Mouse (Mus musculus) stomach, postnatal 0 days (tissue): ENCODE measurements around the gene Serpina3k. TPM values are rescaled to one million over a fixed set of nuclear protein-coding genes. Genes with fewer than 3 reads are reported as not detected.
"Not testable (repeated sequence)": the region's sequence is repeated elsewhere in the genome, so short reads cannot be mapped to it uniquely, and the experiment has no call there.

ENCODE experiments used
- ATAC-seq: fragments of 200-750 bp; cut with Nextera tagmentation; 2 replicates; pipeline ENCODE4 v1.8.0; 2017; ENCODE audit not compliant: low FRiP score, low TSS enrichment
- DNase-seq: peaks from one replicate; pipeline ENCODE4 v3.0.0-alpha.2; 2016; ENCODE audit warnings: low spot score
- H3K27ac ChIP-seq: fragments of 300-500 bp; sonication (generic); replicated peaks from 2 replicates; pipeline ENCODE4 v1.5.1; 2014; ENCODE audit warnings: mild to moderate bottlenecking, control low read depth
- H3K27me3 ChIP-seq: fragments of 300-500 bp; sonication (generic); 2 replicates; pipeline ENCODE4 v1.6.1; 2014; ENCODE audit warnings: low read length; ENCODE audit not compliant: control insufficient read depth, insufficient read depth
- H3K36me3 ChIP-seq: fragments of 300-500 bp; sonication (generic); 2 replicates; pipeline ENCODE4 v1.6.1; 2014; ENCODE audit warnings: low read length, mixed read lengths; ENCODE audit not compliant: control insufficient read depth, insufficient read depth
- H3K4me1 ChIP-seq: fragments of 300-500 bp; sonication (generic); replicated peaks from 2 replicates; pipeline ENCODE4 v1.6.1; 2014; ENCODE audit warnings: antibody characterized with exemption; ENCODE audit not compliant: control insufficient read depth, insufficient read depth
- H3K4me2 ChIP-seq: fragments of 300-500 bp; sonication (generic); replicated peaks from 2 replicates; pipeline ENCODE4 v1.6.1; 2014; ENCODE audit warnings: low read depth, mild to moderate bottlenecking, control low read depth, moderate library complexity
- H3K4me3 ChIP-seq: fragments of 300-500 bp; sonication (generic); 2 replicates; pipeline ENCODE4 v1.5.1; 2014; ENCODE audit warnings: low read depth, low read length, control low read depth
- H3K9ac ChIP-seq: fragments of 300-500 bp; sonication (generic); 2 replicates; pipeline ENCODE4 v1.6.1; 2014; ENCODE audit warnings: mild to moderate bottlenecking, low read length, control low read depth, mixed read lengths
- H3K9me3 ChIP-seq: fragments of 300-500 bp; sonication (generic); 2 replicates; pipeline ENCODE4 v1.6.1; 2016; ENCODE audit warnings: low read length; ENCODE audit not compliant: control insufficient read depth
- CTCF ChIP-seq: IDR thresholded peaks from 2 replicates; pipeline ENCODE4 v1.5.1; 2016; ENCODE audit warnings: antibody characterized with exemption, low read depth, mild to moderate bottlenecking, moderate library complexity
- EP300 ChIP-seq: optimal IDR thresholded peaks from 2 replicates; pipeline ENCODE3; 2016; ENCODE audit warnings: antibody characterized with exemption
- WGBS: fragments of 180-500 bp; shearing (Covaris S2); extraction: QIAGEN DNeasy Blood & Tissue Kit; methylation state at CpG from one replicate; pipeline ENCODE4 v1.1.7; 2014; 5-methylcytosine and 5-hydroxymethylcytosine counted together
- polyA plus RNA-seq: library from polyadenylated mRNA; unstranded; fragments of >200 nt; fragmentation: Nextera tagmentation; extraction: Ambion mirVana; gene quantifications from 2 replicates; pipeline ENCODE4 v1.2.1, GENCODE M21; 2015

Serpina3k gene
- polyA plus RNA-seq, 1 experiment from 2014 or later = 0.24 TPM

- H3K9ac ChIP-seq = no peak overlapping the region
- H3K4me3 ChIP-seq = no peak overlapping the region
- H3K36me3 ChIP-seq = no peaks in the 10 kb centered on the region
- no peak overlapping the region for H3K4me2 ChIP-seq
- H3K4me1 ChIP-seq = no peaks in the 10 kb centered on the region
- DNase-seq = no peak
- 57% methylated on average over 1 of the region's 1 CpGs for WGBS
- H3K9me3 ChIP-seq = no peaks in the 10 kb centered on the region
- no peak overlapping the region for H3K27ac ChIP-seq
- no peak for TF ChIP-seq CTCF
- TF ChIP-seq EP300 = no peak
- no peak for ATAC-seq
- H3K27me3 ChIP-seq = no peaks in the 10 kb centered on the region
These were observed 15.8 kb upstream of the Serpina3k start for GRCm38 (mm10) chr12:104322454-104322853.

- Histone ChIP-seq H3K9me3 (no peaks in the 10 kb centered on the region), H3K27me3 (no peaks in the 10 kb centered on the region), H3K9ac (no peak overlapping the region), H3K4me2 (no peak overlapping the region), H3K4me1 (no peaks in the 10 kb centered on the region), H3K36me3 (no peaks in the 10 kb centered on the region), H3K4me3 (no peak overlapping the region), H3K27ac (no peak overlapping the region)
- ATAC-seq (no peak), DNase-seq (no peak)
- no peak for TF ChIP-seq EP300
- TF ChIP-seq CTCF = no peak
- WGBS = 37% methylated on average over 1 of the region's 1 CpGs
These were observed 6.6 kb upstream of the Serpina3k start for GRCm38 (mm10) chr12:104331701-104332100.

GRCm38 (mm10) chr12:104336873-104337272 lies 1.4 kb upstream of the Serpina3k start:
- not testable (repeated sequence) for H3K27ac ChIP-seq, H3K27me3 ChIP-seq, ATAC-seq, H3K9me3 ChIP-seq, H3K4me3 ChIP-seq, H3K4me2 ChIP-seq, H3K36me3 ChIP-seq, H3K9ac ChIP-seq, DNase-seq, H3K4me1 ChIP-seq

DNA sequence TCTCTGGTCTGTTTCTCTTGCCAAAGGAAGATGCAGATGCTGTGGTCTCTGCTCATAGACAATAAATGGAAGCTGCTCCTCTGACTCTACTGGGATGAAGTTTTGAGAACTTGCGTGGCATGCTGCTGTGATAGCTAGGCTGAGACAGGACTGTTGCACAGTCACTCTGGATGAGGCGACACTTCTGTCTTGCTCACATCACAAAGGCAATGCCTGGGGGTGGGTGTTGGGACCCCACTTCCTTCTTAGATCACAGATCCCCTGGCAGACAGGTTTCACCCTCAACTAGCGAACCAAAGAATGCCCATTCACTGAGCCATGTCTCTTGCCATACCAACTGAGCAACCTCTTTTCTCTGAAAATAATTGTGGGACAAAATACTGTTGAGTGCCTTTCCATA lies 419 bp downstream of the Serpina3k start:
- ATAC-seq = no peak
- WGBS = 86% methylated on average over 3 of the region's 3 CpGs
- Histone ChIP-seq H3K9me3 (no peaks in the 10 kb centered on the region), H3K27me3 (no peaks in the 10 kb centered on the region), H3K4me1 (no peaks in the 10 kb centered on the region), H3K4me2 (no peak overlapping the region), H3K27ac (no peak overlapping the region), H3K9ac (no peak overlapping the region), H3K36me3 (no peaks in the 10 kb centered on the region), H3K4me3 (no peak overlapping the region)
- DNase-seq = no peak
- TF ChIP-seq EP300 (no peak), CTCF (no peak)

DNA sequence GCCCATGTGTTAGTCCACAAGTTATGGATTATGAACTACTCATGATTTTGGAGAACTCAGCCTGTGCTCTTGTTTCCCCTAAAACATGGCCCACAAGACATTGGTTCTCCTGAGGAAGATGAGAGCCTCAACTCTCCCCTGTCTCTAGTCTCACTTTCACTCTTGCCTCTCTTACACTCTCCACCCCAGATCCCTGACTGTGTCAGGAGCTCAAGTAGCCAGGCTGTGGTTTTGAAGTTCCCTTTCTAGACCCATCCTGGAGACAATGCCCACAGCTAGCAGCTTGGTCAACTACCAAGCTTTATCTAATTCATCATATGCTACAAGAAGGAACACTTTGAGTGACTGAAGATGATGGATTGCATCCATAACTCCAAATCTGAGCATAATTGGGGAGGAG lies 4.2 kb downstream of the Serpina3k start:
- H3K36me3 ChIP-seq, H3K4me3 ChIP-seq, H3K9ac ChIP-seq, DNase-seq, ATAC-seq, H3K4me1 ChIP-seq, H3K27ac ChIP-seq, H3K4me2 ChIP-seq, H3K27me3 ChIP-seq, H3K9me3 ChIP-seq: not testable (repeated sequence)

DNA sequence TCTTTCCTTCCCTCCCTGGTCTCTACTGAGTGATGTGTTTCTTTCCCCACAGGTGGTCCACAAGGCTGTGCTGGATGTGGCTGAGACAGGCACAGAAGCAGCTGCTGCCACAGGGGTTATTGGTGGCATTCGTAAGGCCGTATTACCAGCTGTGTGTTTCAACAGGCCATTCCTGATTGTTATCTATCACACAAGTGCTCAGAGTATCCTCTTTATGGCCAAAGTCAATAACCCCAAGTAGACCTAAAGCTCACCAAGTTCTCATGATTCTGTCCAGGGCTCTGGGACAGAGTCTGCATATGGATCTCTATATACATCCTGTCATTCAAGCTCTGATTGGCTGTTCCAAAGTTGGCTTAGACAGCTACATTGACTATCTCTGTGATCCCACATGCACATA lies 6.9 kb downstream of the Serpina3k start:
- no peaks in the 10 kb centered on the region for H3K4me1 ChIP-seq
- H3K9ac ChIP-seq = no peak overlapping the region
- no peak overlapping the region for H3K4me2 ChIP-seq
- DNase-seq (no peak), ATAC-seq (no peak)
- H3K27ac ChIP-seq = no peak overlapping the region
- TF ChIP-seq CTCF (no peak), EP300 (no peak)
- no peaks in the 10 kb centered on the region for H3K27me3 ChIP-seq
- no peak overlapping the region for H3K4me3 ChIP-seq
- 66% methylated on average over 2 of the region's 2 CpGs for WGBS
- no peaks in the 10 kb centered on the region for H3K9me3 ChIP-seq
- no peaks in the 10 kb centered on the region for H3K36me3 ChIP-seq

DNA sequence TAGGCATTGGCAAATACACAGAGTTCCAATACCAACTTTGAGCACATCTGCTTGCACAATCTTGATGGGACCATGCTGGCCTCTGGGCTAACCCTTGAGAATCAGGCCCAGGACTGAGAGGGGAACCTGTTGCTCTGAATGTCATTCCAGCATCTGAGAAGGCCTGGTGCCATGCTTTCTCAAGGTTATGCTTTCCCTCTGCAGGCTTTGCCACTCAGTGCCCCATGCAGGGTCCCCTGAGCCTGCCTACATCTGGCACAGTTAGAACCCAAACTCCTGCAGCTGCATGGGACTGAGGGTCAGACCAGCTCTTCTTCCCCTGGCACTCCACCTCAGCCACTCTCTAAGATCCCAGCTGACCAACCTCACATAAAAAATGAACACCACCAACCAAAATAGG lies 7.4 kb downstream of the Serpina3k start:
- Histone ChIP-seq H3K9ac (no peak overlapping the region), H3K27ac (no peak overlapping the region), H3K4me2 (no peak overlapping the region), H3K9me3 (no peaks in the 10 kb centered on the region), H3K4me1 (no peaks in the 10 kb centered on the region), H3K27me3 (no peaks in the 10 kb centered on the region), H3K36me3 (no peaks in the 10 kb centered on the region), H3K4me3 (no peak overlapping the region)
- no peak for ATAC-seq
- TF ChIP-seq CTCF (no peak), EP300 (no peak)
- no peak for DNase-seq
